Mouse (Mus musculus): ENCODE results near the gene Psrc1. TPM values are rescaled to one million over a fixed set of nuclear protein-coding genes. Genes with fewer than 3 reads are reported as not detected.

The Psrc1 gene
- 18.1 and 19.3 TPM in 2 replicates for polyA plus RNA-seq (2012; rRNA removed)

DNA sequence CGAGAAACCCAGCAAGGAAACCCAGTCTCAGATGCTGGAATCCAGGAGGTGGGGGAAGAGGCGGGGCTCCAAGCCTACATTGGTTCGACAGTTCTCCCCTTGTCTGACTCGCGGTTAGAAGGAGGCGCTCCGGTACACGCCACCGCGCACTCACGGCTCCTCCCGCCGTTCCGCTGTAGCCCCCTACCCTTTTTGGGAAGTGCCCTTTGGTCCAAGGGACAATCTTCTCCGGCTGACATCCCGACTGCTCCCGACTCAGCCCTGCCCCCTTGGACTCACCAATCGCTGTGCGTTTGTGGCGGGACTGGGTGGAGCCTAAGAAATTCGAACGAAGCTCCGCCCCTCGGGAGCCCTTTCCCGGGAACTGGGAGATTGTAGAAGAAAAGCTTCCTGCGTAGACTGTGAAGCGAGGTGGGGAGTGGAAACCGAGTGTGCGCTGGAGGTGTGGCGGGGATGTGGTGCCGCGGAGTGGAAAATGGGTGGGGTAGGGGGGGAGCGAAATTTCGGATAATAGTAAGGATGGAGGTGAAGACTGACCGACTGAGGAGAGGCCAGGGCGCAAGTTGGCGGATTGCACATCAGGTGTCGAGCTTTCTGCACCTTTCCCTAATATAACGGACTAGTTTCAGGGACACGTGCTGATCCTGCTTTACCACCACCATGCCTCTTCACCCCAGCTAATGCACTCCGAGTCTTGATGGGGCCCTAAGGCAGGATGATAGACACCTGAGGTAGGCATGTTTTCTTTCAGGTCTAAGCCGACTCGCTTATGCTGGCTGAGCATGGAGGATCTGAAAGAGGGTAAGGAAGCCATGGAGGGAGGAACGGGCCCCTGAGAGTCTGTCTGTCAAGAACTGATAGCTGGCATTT lies at the start of gene Psrc1:
Gene Psrc1, plus strand, starts transcription at position 355 of the 870 bp plus-strand sequence.

DNA sequence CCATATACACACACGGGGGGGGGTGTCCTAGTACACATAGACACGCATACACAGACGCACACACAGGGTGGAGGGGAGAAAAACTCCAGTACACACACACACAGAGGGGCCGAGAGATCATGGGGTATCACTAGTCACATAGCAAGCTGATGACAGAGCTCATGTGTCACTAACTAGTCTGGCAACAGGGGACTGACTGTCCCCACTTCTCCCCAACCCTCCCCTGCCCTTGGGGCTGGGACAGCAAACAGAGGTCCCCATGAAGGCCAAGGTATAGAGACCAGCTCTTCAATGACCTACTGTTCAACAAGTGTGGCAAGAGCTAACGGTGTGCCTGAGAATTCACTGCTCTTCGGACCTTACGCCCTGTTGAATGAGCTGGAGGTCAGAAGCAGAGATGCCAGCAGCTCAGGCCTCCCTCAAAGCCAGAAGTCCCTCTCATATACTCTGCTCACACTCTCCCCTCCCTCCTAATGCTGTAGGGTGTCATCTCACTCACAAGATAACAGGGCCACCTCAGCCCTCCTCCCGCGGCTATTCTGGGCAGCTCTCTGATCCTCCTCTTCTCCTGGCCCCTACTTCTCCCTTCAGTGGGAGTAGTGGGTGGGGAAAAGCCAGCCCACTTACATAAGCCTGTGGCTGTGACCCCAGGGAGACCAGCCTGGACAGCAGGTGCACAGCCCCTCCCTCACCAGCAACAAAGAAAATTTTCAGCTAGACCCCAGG lies 19.2 kb upstream of the Psrc1 start, which contains the start of gene Mybphl:
Gene Mybphl, plus strand, starts transcription at position 642 of the 726 bp plus-strand sequence.

GRCm38 (mm10) chr3:108414857-108415830 lies 31.5 kb downstream of the Psrc1 start, which contains the start of gene Celsr2:
TSS of gene Celsr2 (minus strand) at chr3:108415552.

Other genes starting within 250 kb of the Psrc1 start
- gene Gnai3, start 237.7 kb upstream of the Psrc1 start, polyA plus RNA-seq (2012; rRNA removed): 79.9 and 83.6 TPM in 2 replicates
- 5.2 TPM in 2 replicates for gene Gpr61, start 229.0 kb upstream of the Psrc1 start, polyA plus RNA-seq (2012; rRNA removed)
- 19.0 and 19.8 TPM in 2 replicates for gene Amigo1, start 197.5 kb upstream of the Psrc1 start, polyA plus RNA-seq (2012; rRNA removed)
- 6.6 and 6.9 TPM in 2 replicates for gene Cyb561d1, start 182.6 kb upstream of the Psrc1 start, polyA plus RNA-seq (2012; rRNA removed)
- gene Atxn7l2, start 172.9 kb upstream of the Psrc1 start, polyA plus RNA-seq (2012; rRNA removed): 36.4 and 37.2 TPM in 2 replicates
- 1.0 and 2.5 TPM in 2 replicates for gene Sypl2, start 157.2 kb upstream of the Psrc1 start, polyA plus RNA-seq (2012; rRNA removed)
- gene Psma5, start 126.9 kb upstream of the Psrc1 start, polyA plus RNA-seq (2012; rRNA removed): 166 and 175 TPM in 2 replicates
- gene Sort1, start 99.8 kb upstream of the Psrc1 start, polyA plus RNA-seq (2012; rRNA removed): 61.8 and 62.0 TPM in 2 replicates
- 0.05 and 0.08 TPM in 2 replicates for gene Mybphl, start 18.9 kb upstream of the Psrc1 start, polyA plus RNA-seq (2012; rRNA removed)
- gene Celsr2, start 31.7 kb downstream of the Psrc1 start, polyA plus RNA-seq (2012; rRNA removed): 35.7 and 42.0 TPM in 2 replicates
- gene Sars, start 61.4 kb downstream of the Psrc1 start, polyA plus RNA-seq (2012; rRNA removed): 165 and 175 TPM in 2 replicates
- 3.2 and 4.1 TPM in 2 replicates for gene 1700013F07Rik, start 150.3 kb downstream of the Psrc1 start, polyA plus RNA-seq (2012; rRNA removed)
- gene 5330417C22Rik, start 152.7 kb downstream of the Psrc1 start, polyA plus RNA-seq (2012; rRNA removed): 9.7 and 11.6 TPM in 2 replicates
- 12.4 and 13.0 TPM in 2 replicates for gene Tmem167b, start 178.6 kb downstream of the Psrc1 start, polyA plus RNA-seq (2012; rRNA removed)
- 28.7 and 34.1 TPM in 2 replicates for gene Taf13, start 187.9 kb downstream of the Psrc1 start, polyA plus RNA-seq (2012; rRNA removed)
- gene Wdr47, start 207.4 kb downstream of the Psrc1 start, polyA plus RNA-seq (2012; rRNA removed): 123 and 124 TPM in 2 replicates

All from central nervous system, embryonic 18 days (tissue).